Mouse (Mus musculus): ENCODE data around the gene Cldn9. TPM values are rescaled to one million over a fixed set of nuclear protein-coding genes. Genes with fewer than 3 reads are reported as not detected.

Cldn9 gene
- total RNA-seq, 2 experiments from 2014 or later, result 0.25 TPM; not detected in 1

DNA sequence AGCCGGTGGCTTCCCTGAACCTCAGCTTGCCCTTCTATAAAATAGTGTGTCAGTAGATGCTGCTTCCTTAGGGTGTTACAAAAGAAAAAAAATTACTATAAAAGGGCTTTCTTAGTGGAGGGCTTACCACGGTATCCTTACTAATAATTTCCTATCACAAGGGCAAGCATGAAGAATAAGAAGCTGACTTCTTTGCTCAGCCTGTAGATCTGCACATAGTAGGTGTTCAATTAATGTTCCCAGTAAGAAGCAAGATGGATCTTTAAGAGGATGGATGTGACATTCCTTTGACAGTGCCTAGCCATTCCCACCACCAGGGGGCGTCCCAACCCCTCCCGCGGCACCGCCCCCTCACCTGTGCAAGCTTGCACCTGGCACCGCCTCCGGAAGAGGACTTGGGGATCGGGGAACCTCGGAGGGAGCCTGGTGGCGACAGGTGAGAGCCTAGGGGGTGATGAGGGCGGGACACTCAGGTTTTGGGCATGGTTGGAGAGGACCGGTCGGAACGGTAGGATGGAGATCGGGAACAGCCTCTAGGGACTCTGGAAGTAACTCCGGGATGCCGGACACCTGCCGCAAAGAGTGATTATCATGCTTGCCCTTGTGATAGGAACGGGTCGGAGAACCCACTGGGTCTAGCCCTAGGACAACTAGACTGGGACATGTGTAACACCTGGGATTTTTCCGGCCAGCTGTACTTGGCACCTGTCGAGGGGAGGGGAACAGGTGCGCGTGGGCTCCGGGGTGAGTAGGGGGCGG lies 23.5 kb downstream of the Cldn9 start, which contains the start of gene Bicdl2:
Gene Bicdl2, plus strand, starts transcription at position 390 of the 759 bp plus-strand sequence.
- intact Hi-C loops (cut with DNase I), result loop anchor here (5.0 kb wide), 1 partner anchor 42 kb away; no protein-coding TSS in a partner anchor
- no peak for DNase-seq (ENCODE audit: low spot score in 2 of 2)

DNA sequence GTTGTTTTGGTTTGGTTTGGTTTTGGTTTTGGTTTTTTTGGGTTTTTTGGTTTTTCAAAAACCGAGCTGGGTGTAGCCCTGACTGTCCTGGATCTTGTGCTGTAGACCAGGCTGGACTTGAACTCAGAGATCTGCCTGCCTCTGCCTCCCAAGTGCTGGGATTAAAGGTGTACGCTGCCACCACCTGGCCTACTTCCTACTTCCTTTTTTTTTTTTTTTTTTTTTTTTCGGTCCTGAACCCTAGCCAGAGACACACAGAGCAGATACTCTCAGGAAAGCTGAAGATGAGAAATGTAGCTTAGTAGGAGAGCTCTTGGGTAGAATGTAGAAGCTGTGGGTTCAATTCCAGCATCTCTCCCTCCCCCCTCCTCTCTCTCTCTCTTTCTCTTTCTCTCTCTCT lies 25.4 kb downstream of the Cldn9 start:
- intact Hi-C loops (cut with DNase I), result no loop called here
- DNase-seq (ENCODE audit: low spot score in 2 of 2), result no peak

DNA sequence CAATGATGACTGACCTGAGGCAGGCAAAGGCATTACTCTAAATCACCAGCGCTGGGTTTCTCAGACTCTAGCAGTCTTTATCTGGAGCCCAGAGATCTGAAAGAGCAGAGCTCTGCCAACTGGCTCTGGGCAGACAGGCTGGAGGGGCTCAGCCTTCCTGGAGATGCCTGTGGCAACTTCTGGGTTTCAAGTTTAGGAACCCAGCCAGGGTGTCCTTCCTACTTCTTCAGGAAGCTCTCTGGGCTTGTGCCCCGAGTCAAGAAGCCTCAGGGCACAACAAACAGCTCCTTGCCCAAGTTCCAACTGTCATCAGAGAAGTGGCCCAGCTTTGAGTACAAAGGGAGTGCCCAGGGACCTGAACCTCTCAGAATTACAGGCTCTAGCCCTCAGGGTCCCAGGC lies 29.4 kb downstream of the Cldn9 start:
- intact Hi-C loops (cut with DNase I), result no loop called here
- DNase-seq (ENCODE audit: low spot score in 2 of 2), result no peak

DNA sequence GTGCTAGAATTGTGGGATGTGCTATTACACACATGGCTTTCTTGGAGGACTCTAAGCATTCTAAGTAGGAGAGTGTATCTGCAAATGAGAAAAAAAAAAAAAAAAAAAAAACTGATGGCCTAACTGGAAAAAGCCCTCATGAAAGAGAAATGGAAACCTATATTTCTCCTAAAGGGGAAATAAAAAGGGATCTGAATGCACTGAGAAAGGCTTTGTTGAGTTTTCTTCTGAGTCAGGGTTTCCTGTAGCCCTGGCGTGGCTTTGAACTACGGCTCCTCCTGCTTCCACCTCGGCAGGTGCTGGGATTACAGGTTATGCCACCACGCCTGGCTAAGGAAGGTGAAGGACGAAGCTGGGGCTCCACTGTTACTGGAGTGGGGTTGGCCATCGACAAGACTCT lies 29.8 kb downstream of the Cldn9 start:
- no peak for DNase-seq (ENCODE audit: low spot score in 2 of 2)
- intact Hi-C loops (cut with DNase I), result no loop called here

DNA sequence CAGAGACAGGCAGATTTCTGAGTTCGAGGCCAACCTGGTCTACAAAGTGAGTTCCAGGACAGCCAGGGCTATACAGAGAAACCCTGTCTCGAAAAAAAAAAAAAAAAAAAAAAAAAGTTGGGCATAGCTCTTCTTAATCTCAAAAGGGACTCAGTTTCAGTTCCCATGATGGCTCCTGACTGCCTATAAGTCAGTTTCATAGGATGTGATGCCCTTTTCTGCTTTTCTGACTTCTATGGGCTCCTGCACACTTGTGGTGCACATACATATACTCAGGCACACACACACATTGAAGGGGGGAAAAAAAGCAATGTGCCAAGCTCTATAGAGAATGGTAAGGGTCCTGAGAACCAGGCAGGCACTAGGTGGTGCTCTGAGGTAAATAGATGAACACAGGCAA lies 30.5 kb downstream of the Cldn9 start:
- intact Hi-C loops (cut with DNase I), result no loop called here
- DNase-seq (ENCODE audit: low spot score in 2 of 2), result no peak

DNA sequence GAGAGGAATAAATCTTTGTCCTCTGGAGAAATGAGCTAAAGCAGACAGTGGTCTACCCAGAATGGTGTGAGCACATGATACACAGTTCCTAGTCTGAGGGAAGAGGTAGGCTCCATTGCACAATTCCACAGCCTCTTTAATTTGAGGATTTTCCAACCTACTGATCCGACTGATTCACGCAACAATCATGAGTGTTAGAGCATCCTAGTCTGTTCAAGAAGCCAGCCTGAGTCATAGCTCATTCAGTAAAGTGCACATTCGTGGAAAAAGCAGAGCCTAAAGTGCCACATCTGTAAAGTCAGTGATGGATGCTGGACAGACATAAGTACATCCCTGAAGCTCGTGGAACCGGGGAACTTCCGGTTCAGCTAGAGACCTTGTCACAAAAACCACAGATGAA lies 32.5 kb downstream of the Cldn9 start:
- intact Hi-C loops (cut with DNase I), result no loop called here
- DNase-seq (ENCODE audit: low spot score in 2 of 2), result no peak

DNA sequence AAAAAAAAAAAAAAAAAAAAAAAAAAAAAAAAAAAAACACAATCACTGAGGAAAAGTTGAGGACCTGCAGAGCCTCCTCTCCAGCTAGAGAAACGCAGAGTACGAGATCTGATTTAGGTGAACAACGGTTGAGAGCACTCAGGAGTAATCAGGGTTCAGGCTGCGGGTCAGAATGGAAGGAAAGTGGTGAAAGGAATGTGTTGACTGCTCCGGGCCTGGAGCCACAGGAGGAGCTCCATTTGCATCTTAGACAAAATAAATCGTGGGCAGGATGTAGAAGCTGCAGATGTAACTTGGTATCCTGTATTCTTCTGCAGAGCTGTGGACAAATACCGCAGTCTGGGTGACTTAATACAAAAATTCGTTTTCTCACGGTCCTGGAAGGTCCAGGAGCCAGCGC lies 37.9 kb downstream of the Cldn9 start:
- DNase-seq (ENCODE audit: low spot score in 2 of 2), result no peak
- intact Hi-C loops (cut with DNase I), result no loop called here

DNA sequence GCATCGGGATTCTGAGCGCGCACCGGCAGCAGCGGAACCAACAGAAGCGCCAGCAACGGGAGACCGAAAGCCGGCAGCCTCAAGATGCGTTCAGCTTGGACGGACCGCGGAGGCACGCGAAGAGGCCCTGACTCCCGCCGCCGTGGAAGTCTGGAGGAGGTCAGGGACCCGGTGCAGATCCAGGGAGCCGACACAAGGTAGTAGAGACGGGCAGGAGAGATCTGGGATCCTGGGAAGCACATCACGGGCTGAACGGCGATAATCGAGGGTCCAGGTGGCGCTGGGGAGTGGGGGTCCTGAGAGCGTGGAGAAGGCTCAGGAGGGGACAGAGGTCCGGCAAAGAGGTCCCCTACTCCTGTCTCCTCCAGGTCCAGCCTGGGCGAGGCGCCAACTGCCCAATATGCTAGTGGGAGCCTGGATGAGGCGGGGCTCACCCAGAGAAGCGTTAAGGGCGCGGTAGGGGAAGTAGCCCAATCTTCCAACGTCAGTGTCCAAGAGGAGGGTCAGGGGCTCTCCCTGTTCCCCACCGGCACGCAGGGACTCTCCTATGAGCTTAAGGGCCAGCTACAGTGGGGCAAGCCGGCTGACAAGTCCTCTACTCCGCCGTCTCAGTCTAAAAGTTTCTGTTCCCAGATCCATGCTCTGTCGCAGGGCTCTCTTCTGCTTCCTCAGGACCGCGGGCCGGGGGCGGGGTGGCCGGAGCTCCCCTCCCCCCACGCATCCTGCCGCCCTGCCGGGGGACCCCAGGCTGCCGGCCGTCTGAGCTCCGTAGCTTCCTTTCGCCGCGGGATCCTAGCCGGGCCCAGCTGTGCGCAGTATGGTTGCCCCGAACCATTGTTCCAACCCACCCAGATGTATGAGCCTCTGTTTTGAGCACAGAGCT lies 39.0 kb downstream of the Cldn9 start, which contains the start of gene Mmp25:
Gene Mmp25, minus strand, starts transcription at position 665 of the 883 bp plus-strand sequence.
- intact Hi-C loops (cut with DNase I), result no loop called here
- no peak for DNase-seq (ENCODE audit: low spot score in 2 of 2)

Other genes starting within 250 kb of the Cldn9 start
- gene Vmn2r117, start 204.3 kb downstream of the Cldn9 start, total RNA-seq (2021), result not detected
- 1 to 10 TPM; 6.5 to 7.0 TPM for gene Zfp213, start 119.8 kb downstream of the Cldn9 start, total RNA-seq (2021)
- gene Zfp13, start 84.5 kb downstream of the Cldn9 start, total RNA-seq (2021), result 10 to 100 TPM; 23.7 to 25.3 TPM
- gene Zscan10, start 83.2 kb downstream of the Cldn9 start, total RNA-seq (2021), result not detected
- gene Mmp25, start 38.7 kb downstream of the Cldn9 start, total RNA-seq (2021), result under 1 TPM; 0.32 to 0.34 TPM
- gene Bicdl2, start 23.5 kb downstream of the Cldn9 start, total RNA-seq (2021), result not detected
- gene Hcfc1r1, start 10.4 kb downstream of the Cldn9 start, total RNA-seq (2021), result 100 to 1,000 TPM; 127 to 129 TPM
- gene Thoc6, start 10.1 kb downstream of the Cldn9 start, total RNA-seq (2021), result 1 to 10 TPM; 5.2 to 7.4 TPM
- 10 to 100 TPM; 10.3 to 13.5 TPM for gene Tnfrsf12a, start 6.6 kb downstream of the Cldn9 start, total RNA-seq (2021)
- not detected for gene Cldn6, start 4.8 kb downstream of the Cldn9 start, total RNA-seq (2021)
- gene 1520401A03Rik, start 38.8 kb upstream of the Cldn9 start, total RNA-seq (2021), result not detected
- gene Pkmyt1, start 42.3 kb upstream of the Cldn9 start, total RNA-seq (2021), result 1 to 10 TPM; 3.0 to 3.3 TPM
- gene Paqr4, start 56.8 kb upstream of the Cldn9 start, total RNA-seq (2021), result 10 to 100 TPM; 52.8 to 58.2 TPM
- gene Kremen2, start 61.8 kb upstream of the Cldn9 start, total RNA-seq (2021), result under 1 TPM; 0.60 to 0.71 TPM
- gene Flywch1, start 87.6 kb upstream of the Cldn9 start, total RNA-seq (2021), result 100 to 1,000 TPM; 304 to 305 TPM
- gene Flywch2, start 102.1 kb upstream of the Cldn9 start, total RNA-seq (2021), result 10 to 100 TPM; 14.5 to 15.4 TPM
- 100 to 1,000 TPM; 495 to 577 TPM for gene Srrm2, start 106.5 kb upstream of the Cldn9 start, total RNA-seq (2021)
- gene Elob, start 145.1 kb upstream of the Cldn9 start, total RNA-seq (2021), result 100 to 1,000 TPM; 359 to 371 TPM
- not detected for gene Prss33, start 152.0 kb upstream of the Cldn9 start, total RNA-seq (2021)
- gene Prss32, start 159.8 kb upstream of the Cldn9 start, total RNA-seq (2021), result not detected
- 1 to 10 TPM; 1.1 to 2.3 TPM for gene Prss41, start 160.1 kb upstream of the Cldn9 start, total RNA-seq (2021)
- not detected for gene Prss21, start 184.0 kb upstream of the Cldn9 start, total RNA-seq (2021)
- gene Dcpp1, start 196.8 kb upstream of the Cldn9 start, total RNA-seq (2021), result not detected
- not detected for gene Dcpp2, start 196.9 kb upstream of the Cldn9 start, total RNA-seq (2021)
- not detected for gene Dcpp3, start 233.4 kb upstream of the Cldn9 start, total RNA-seq (2021)

Data from left cerebral cortex, postnatal 25 days (tissue).